Mouse (Mus musculus): ENCODE measurements at regions not wholly inside any gene's neighbourhood (a gene's known extent, or its start where the extent isn't known, plus 50 kb on each side); places are given as distances from the start of the nearest gene placed in this dataset.

DNA sequence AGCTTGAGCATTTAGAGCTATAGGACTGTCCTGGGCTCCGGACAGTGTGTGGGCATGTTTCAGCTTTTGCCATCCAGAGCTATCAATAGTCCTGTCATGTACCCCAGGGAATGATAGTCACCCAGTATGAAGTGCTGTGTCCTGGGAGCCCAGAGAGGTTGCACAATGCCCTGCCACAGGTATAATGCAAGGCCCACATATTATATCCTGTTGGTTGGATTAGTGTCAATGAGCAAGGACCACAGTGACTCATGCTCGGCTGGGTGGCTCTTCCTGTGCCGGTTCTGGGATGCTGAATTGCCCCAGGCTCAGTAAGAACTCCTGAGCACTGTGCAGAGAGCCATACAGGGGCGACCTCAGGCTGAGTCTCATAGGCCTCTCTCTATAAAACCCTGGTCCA is 54.5 kb upstream of the Ccnd1 start:
- no peak for DNase-seq (ENCODE audit: low spot score in 2 of 2)

- no peak for DNase-seq (ENCODE audit: low spot score in 2 of 2)
These were observed 53.8 kb upstream of the Ccnd1 start for GRCm38 (mm10) chr7:144993566-144993965.

GRCm38 (mm10) chr7:144991760-144992159 is 52.0 kb upstream of the Ccnd1 start:
- no peak for DNase-seq (ENCODE audit: low spot score in 2 of 2)

Data from urinary bladder, postnatal 36 days (tissue).